28 mouse cellular contexts compared by ENCODE assay signal in the genomic region with DNA sequence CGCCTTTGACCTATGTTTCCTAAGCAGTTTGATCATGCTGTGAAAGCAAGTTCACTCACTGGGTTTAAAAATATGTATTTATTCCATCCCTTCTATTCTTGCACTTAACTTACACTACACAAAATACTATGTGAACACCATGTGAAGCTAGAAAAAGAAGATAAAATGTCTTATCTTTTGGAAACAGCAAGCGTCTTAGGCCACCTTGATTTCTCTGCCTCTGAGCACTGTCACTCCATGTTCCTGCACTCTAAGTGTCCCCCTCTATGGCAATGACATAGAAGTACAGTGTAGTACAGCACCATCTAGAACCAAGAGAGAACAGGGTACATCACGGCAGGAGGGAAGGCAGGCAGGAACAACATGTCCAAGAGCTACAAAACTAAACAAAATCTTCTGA. TPM values are rescaled to one million over a fixed set of nuclear protein-coding genes. Genes with fewer than 3 reads are reported as not detected.
A peak's percentile ranks its signal among the peaks of the same experiment; 100 is the strongest.
DNase-seq lines count a peak whose midpoint lies in the region; ATAC-seq lines count a peak whose summit lies in the region.
"Had no signal": no experiment of that assay in that cellular context is flagged by ENCODE, and none has a peak within 500 bp of the region (broad histone marks: within the 10 kb centered on the region; RNA-seq: fewer than 3 reads in every experiment).

No protein-coding gene starts in this region.

- no peak overlapping the region for H3K4me2 ChIP-seq in liver, embryonic 11.5 days
- no peak overlapping the region for H3K4me2 ChIP-seq in liver, embryonic 15.5 days
- H3K4me2 ChIP-seq in heart, embryonic 11.5 days = no peak overlapping the region
- no peak overlapping the region for H3K4me2 ChIP-seq in heart, embryonic 12.5 days
- H3K4me2 ChIP-seq: embryonic facial prominence, embryonic 15.5 days; forebrain, embryonic 15.5 days; hindbrain, embryonic 13.5 days; midbrain, embryonic 15.5 days; neural tube, embryonic 15.5 days; stomach, embryonic 15.5 days had no signal

- no peaks in the 10 kb centered on the region for H3K9me3 ChIP-seq in liver, embryonic 11.5 days (ENCODE audit: control insufficient read depth, low read length)
- H3K9me3 ChIP-seq in liver, embryonic 15.5 days (replicated peaks) = no peaks in the 10 kb centered on the region
- no peaks in the 10 kb centered on the region for H3K9me3 ChIP-seq in heart, embryonic 11.5 days (replicated peaks; ENCODE audit: control insufficient read depth, low read length)
- H3K9me3 ChIP-seq in heart, embryonic 12.5 days (replicated peaks) = no peaks in the 10 kb centered on the region
- H3K9me3 ChIP-seq: embryonic facial prominence, embryonic 10.5 days; embryonic facial prominence, embryonic 15.5 days; forebrain, embryonic 15.5 days; hindbrain, embryonic 13.5 days; megakaryocyte, embryonic 14.5 days; midbrain, embryonic 15.5 days; neural tube, embryonic 15.5 days; stomach, embryonic 15.5 days had no signal

- peak; percentile 77 for ATAC-seq in liver, embryonic 11.5 days (replicated peaks; ENCODE audit: low FRiP score)
- ATAC-seq in erythroblast, adult 5-6 weeks (replicated peaks; ENCODE audit: low FRiP score, poor library complexity, severe bottlenecking) = peak; percentile 67; the same call in 1 of the 2 replicates
- ATAC-seq in liver, embryonic 15.5 days (ENCODE audit: insufficient read depth) = peak; percentile 65
- no peak for ATAC-seq in heart, embryonic 11.5 days (replicated peaks; ENCODE audit: insufficient number of reproducible peaks, low FRiP score, low TSS enrichment)
- no peak for ATAC-seq in heart, embryonic 12.5 days (ENCODE audit: insufficient number of reproducible peaks, low FRiP score)
- ATAC-seq: forebrain, embryonic 15.5 days; intestine, embryonic 16.5 days; midbrain, embryonic 15.5 days had no signal

- no peak for DNase-seq in liver, embryonic 11.5 days (ENCODE audit: low spot score)
- DNase-seq in liver = no peak
- DNase-seq in heart, adult 9 months (ENCODE audit: low spot score in 2 of 2) = no peak
- DNase-seq in urinary bladder, adult 18-20 months (ENCODE audit: low spot score in 2 of 2) = no peak
- DNase-seq: adrenal gland, postnatal 25 days; cerebellum, adult 8-10 months; cerebellum, postnatal 25 days; heart, postnatal 4 days; kidney, adult 8-10 months; lung, postnatal 36 days; retina, postnatal 1 day; right cerebral cortex, postnatal 14 days; thymus, postnatal 14 days had no signal

- H3K9ac ChIP-seq in liver, embryonic 11.5 days (ENCODE audit: low read depth, low read length) = no peak overlapping the region
- H3K9ac ChIP-seq in liver, embryonic 15.5 days = no peak overlapping the region
- no peak overlapping the region for H3K9ac ChIP-seq in heart, embryonic 11.5 days (ENCODE audit: low read depth, low read length)
- no peak overlapping the region for H3K9ac ChIP-seq in heart, embryonic 12.5 days
- H3K9ac ChIP-seq: embryonic facial prominence, embryonic 15.5 days; forebrain, embryonic 15.5 days; hindbrain, embryonic 13.5 days; midbrain, embryonic 15.5 days; neural tube, embryonic 15.5 days; stomach, embryonic 15.5 days had no signal

- peaks cover 13% of the 10 kb centered on the region for H3K36me3 ChIP-seq in liver, embryonic 11.5 days (ENCODE audit: control insufficient read depth, insufficient read depth, low read length)
- H3K36me3 ChIP-seq in liver, embryonic 15.5 days (replicated peaks) = peaks cover 54% of the 10 kb centered on the region
- H3K36me3 ChIP-seq in heart, embryonic 11.5 days (ENCODE audit: control insufficient read depth, insufficient read depth, low read length) = peaks cover 9% of the 10 kb centered on the region
- H3K36me3 ChIP-seq in heart, embryonic 12.5 days = peaks cover 35% of the 10 kb centered on the region
- H3K36me3 ChIP-seq: midbrain, embryonic 15.5 days had no signal

- no peaks in the 10 kb centered on the region for H3K27me3 ChIP-seq in liver, embryonic 11.5 days (replicated peaks; ENCODE audit: control insufficient read depth, insufficient read depth, low read length)
- no peaks in the 10 kb centered on the region for H3K27me3 ChIP-seq in liver, embryonic 15.5 days
- H3K27me3 ChIP-seq in heart, embryonic 11.5 days (ENCODE audit: control insufficient read depth, insufficient read depth, low read length) = no peaks in the 10 kb centered on the region
- H3K27me3 ChIP-seq in heart, embryonic 12.5 days (replicated peaks) = no peaks in the 10 kb centered on the region
- H3K27me3 ChIP-seq: CH12.LX; embryonic facial prominence, embryonic 15.5 days; forebrain, embryonic 15.5 days; hindbrain, embryonic 13.5 days; megakaryocyte, embryonic 14.5 days; midbrain, embryonic 15.5 days; neural tube, embryonic 15.5 days; stomach, embryonic 15.5 days had no signal

- no peak overlapping the region for H3K27ac ChIP-seq in liver, embryonic 11.5 days (ENCODE audit: low read depth, low read length)
- no peak overlapping the region for H3K27ac ChIP-seq in liver, embryonic 15.5 days (replicated peaks)
- H3K27ac ChIP-seq in heart, embryonic 11.5 days (ENCODE audit: low read depth, low read length) = no peak overlapping the region
- H3K27ac ChIP-seq in heart, embryonic 12.5 days (ENCODE audit: poor library complexity, severe bottlenecking) = no peak overlapping the region
- H3K27ac ChIP-seq: embryonic facial prominence, embryonic 10.5 days; embryonic facial prominence, embryonic 15.5 days; forebrain, embryonic 15.5 days; hindbrain, embryonic 13.5 days; kidney, postnatal 0 days; midbrain, embryonic 15.5 days; neural tube, embryonic 15.5 days; stomach, embryonic 15.5 days had no signal

- WGBS in liver, embryonic 11.5 days = 74% methylated on average over 3 of the region's 3 CpGs
- WGBS in liver, embryonic 15.5 days (ENCODE audit: insufficient replicate concordance) = 44% methylated on average over 3 of the region's 3 CpGs
- 63% methylated on average over 3 of the region's 3 CpGs for WGBS in heart, embryonic 11.5 days (ENCODE audit: insufficient replicate concordance)
- WGBS in heart, embryonic 12.5 days = 68% methylated on average over 3 of the region's 3 CpGs

- H3K4me3 ChIP-seq in liver, embryonic 11.5 days (ENCODE audit: low read depth, low read length) = no peak overlapping the region
- H3K4me3 ChIP-seq in liver, embryonic 15.5 days (replicated peaks) = no peak overlapping the region
- H3K4me3 ChIP-seq in heart, embryonic 11.5 days (ENCODE audit: low read depth, low read length) = no peak overlapping the region
- no peak overlapping the region for H3K4me3 ChIP-seq in heart, embryonic 12.5 days
- H3K4me3 ChIP-seq: embryonic facial prominence, embryonic 10.5 days; embryonic facial prominence, embryonic 15.5 days; forebrain, embryonic 15.5 days; hindbrain, embryonic 13.5 days; megakaryocyte, embryonic 14.5 days; midbrain, embryonic 15.5 days; neural tube, embryonic 15.5 days; stomach, embryonic 15.5 days had no signal

- 0 out of 2 replicates have a peak, but pooled peaks cover 3% of the 10 kb centered on the region for H3K4me1 ChIP-seq in liver, embryonic 11.5 days (replicated peaks; ENCODE audit: control insufficient read depth, insufficient read depth, low read length)
- peaks cover 9% of the 10 kb centered on the region for H3K4me1 ChIP-seq in liver, embryonic 15.5 days (replicated peaks)
- H3K4me1 ChIP-seq in heart, embryonic 11.5 days (ENCODE audit: control insufficient read depth, insufficient read depth, low read length) = no peaks in the 10 kb centered on the region
- H3K4me1 ChIP-seq in heart, embryonic 12.5 days (replicated peaks) = 0 out of 2 replicates have a peak, but pooled peaks cover under 1% of the 10 kb centered on the region
- H3K4me1 ChIP-seq: embryonic facial prominence, embryonic 10.5 days; embryonic facial prominence, embryonic 15.5 days; midbrain, embryonic 15.5 days; neural tube, embryonic 15.5 days; stomach, embryonic 15.5 days had no signal

RNA-seq across cellular contexts. Expression of gene Xpo4, which starts 42.3 kb away (rescaled TPM):
- polyA plus RNA-seq in liver, embryonic 11.5 days (2014; fragmentation: Nextera tagmentation; extraction: Ambion mirVana) = 40.0 and 44.4 TPM in 2 replicates
- 13.1 and 15.7 TPM in 2 replicates for total RNA-seq in erythroblast, adult 5-6 weeks (2015; ENCODE audit: low replicate concordance)
- total RNA-seq in erythroblast, adult 5-6 weeks (2017; ENCODE audit: low replicate concordance) = 26.1 and 51.7 TPM in 2 replicates
- polyA plus RNA-seq in liver, embryonic 15.5 days (2015; fragmentation: Nextera tagmentation; extraction: Ambion mirVana) = 11.8 and 11.9 TPM in 2 replicates
- 21.8 and 23.7 TPM in 2 replicates for polyA plus RNA-seq in heart, embryonic 11.5 days (2014; fragmentation: Nextera tagmentation; extraction: Ambion mirVana)
- polyA plus RNA-seq in heart, embryonic 12.5 days (2016; fragmentation: Nextera tagmentation; extraction: Ambion mirVana) = 19.2 and 19.5 TPM in 2 replicates

RNA-seq across cellular contexts. Expression of gene Eef1akmt1, which starts 51.5 kb away (rescaled TPM):
- 80.6 and 92.7 TPM in 2 replicates for polyA plus RNA-seq in liver, embryonic 11.5 days (2014; fragmentation: Nextera tagmentation; extraction: Ambion mirVana)
- 4.6 and 8.5 TPM in 2 replicates for total RNA-seq in erythroblast, adult 5-6 weeks (2015; ENCODE audit: low replicate concordance)
- 3.2 and 7.7 TPM in 2 replicates for total RNA-seq in erythroblast, adult 5-6 weeks (2017; ENCODE audit: low replicate concordance)
- polyA plus RNA-seq in liver, embryonic 15.5 days (2015; fragmentation: Nextera tagmentation; extraction: Ambion mirVana) = 29.1 and 30.3 TPM in 2 replicates
- polyA plus RNA-seq in heart, embryonic 11.5 days (2014; fragmentation: Nextera tagmentation; extraction: Ambion mirVana) = 61.2 and 71.6 TPM in 2 replicates
- 56.4 and 60.4 TPM in 2 replicates for polyA plus RNA-seq in heart, embryonic 12.5 days (2016; fragmentation: Nextera tagmentation; extraction: Ambion mirVana)

Comparison
In these comparisons a context has a peak if more than half of its experiments do, and no peak if none do; other contexts are left out.
1. ATAC-seq: peak in liver, embryonic 11.5 days (single experiment), erythroblast, adult 5-6 weeks (single experiment) and liver, embryonic 15.5 days (single experiment); none in heart, embryonic 11.5 days (single experiment) and heart, embryonic 12.5 days (single experiment).